Comparison of ENCODE assay signal across 24 mouse cellular contexts in the genomic region with DNA sequence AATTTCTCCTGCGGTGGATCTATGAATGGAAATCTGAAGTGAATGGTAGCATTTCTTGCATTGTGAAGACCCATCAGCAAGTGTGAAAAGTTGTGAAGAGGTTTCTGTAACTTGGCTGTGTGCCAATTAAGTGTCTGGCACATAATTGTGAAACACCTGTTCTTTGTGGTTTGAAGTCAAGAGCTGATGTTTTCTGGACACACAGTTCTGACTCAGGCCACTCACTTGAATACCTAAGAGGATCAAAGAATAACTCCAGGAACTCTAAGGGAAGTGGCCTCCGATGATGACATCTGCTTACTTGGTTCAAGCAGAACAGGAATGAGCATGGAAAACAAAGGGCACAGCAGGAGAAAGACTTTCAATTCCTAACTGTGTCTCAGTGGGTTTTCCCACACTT.
DNase-seq lines count a peak whose midpoint lies in the region; ATAC-seq and TF ChIP-seq lines count a peak whose summit lies in the region.
"Had no signal": no experiment of that assay in that cellular context is flagged by ENCODE, and none has a peak within 500 bp of the region (broad histone marks: within the 10 kb centered on the region; RNA-seq: fewer than 3 reads in every experiment).

No protein-coding gene starts in this region.

- no peak for ATAC-seq in midbrain, embryonic 11.5 days (ENCODE audit: low FRiP score)
- no peak for ATAC-seq in midbrain, embryonic 16.5 days
- no peak for ATAC-seq in lung, embryonic 14.5 days (ENCODE audit: insufficient read depth)
- ATAC-seq: forebrain, embryonic 14.5 days; intestine, embryonic 16.5 days had no signal

- H3K27me3 ChIP-seq in midbrain, embryonic 11.5 days (ENCODE audit: control insufficient read depth, insufficient read depth, low read length), result no peaks in the 10 kb centered on the region
- no peaks in the 10 kb centered on the region for H3K27me3 ChIP-seq in midbrain, embryonic 16.5 days (ENCODE audit: control insufficient read depth, insufficient read depth, low read depth, low read length)
- H3K27me3 ChIP-seq in lung, embryonic 14.5 days (ENCODE audit: insufficient read depth, low read length), result no peaks in the 10 kb centered on the region
- H3K27me3 ChIP-seq: embryonic facial prominence, embryonic 13.5 days; heart, embryonic 15.5 days; hindbrain, embryonic 15.5 days had no signal

- H3K9me3 ChIP-seq in midbrain, embryonic 11.5 days (ENCODE audit: control insufficient read depth, low read length), result no peaks in the 10 kb centered on the region
- H3K9me3 ChIP-seq in midbrain, embryonic 16.5 days (replicated peaks; ENCODE audit: control insufficient read depth, low read length, poor library complexity, severe bottlenecking), result no peaks in the 10 kb centered on the region
- no peaks in the 10 kb centered on the region for H3K9me3 ChIP-seq in lung, embryonic 14.5 days (ENCODE audit: low read depth, low read length)
- H3K9me3 ChIP-seq: embryonic facial prominence, embryonic 13.5 days; heart, embryonic 15.5 days; hindbrain, embryonic 15.5 days; midbrain, embryonic 10.5 days had no signal

- 53% methylated on average over 2 of the region's 2 CpGs for WGBS in midbrain, embryonic 11.5 days
- WGBS in midbrain, embryonic 16.5 days, result 45% methylated on average over 2 of the region's 2 CpGs
- 41% methylated on average over 2 of the region's 2 CpGs for WGBS in lung, embryonic 14.5 days

- intact Hi-C loops in gastrocnemius, postnatal 14 days (cut with DNase I; ENCODE audit: low total_unique reads), result no loop called here

- peak; percentile 86 for DNase-seq in midbrain, embryonic 11.5 days (ENCODE audit: low spot score, missing footprints)
- DNase-seq in R1 (ENCODE audit: low read depth, low spot score), result peak; percentile 62
- peak; percentile 34 for DNase-seq in lung, embryonic 14.5 days
- no peak for DNase-seq in urinary bladder, postnatal 36 days (ENCODE audit: low spot score in 2 of 2)
- no peak for DNase-seq in gastrocnemius, postnatal 14 days
- no peak for DNase-seq in layer of hippocampus, adult 18-20 months (ENCODE audit: low spot score in 2 of 2)
- DNase-seq: adrenal gland, adult 2 months; cerebellum, adult 11-12 months; cerebellum, postnatal 10 days; heart, adult 2 months; heart, postnatal 4 days; kidney, adult 9 months; kidney, postnatal 14 days; layer of hippocampus, postnatal 36 days; right cerebral cortex, postnatal 14 days; spleen, adult 18-20 months; thymus, postnatal 14 days had no signal

- H3K4me2 ChIP-seq in midbrain, embryonic 11.5 days, result no peak overlapping the region
- H3K4me2 ChIP-seq in midbrain, embryonic 16.5 days (ENCODE audit: low read length), result no peak overlapping the region
- no peak overlapping the region for H3K4me2 ChIP-seq in lung, embryonic 14.5 days
- H3K4me2 ChIP-seq: embryonic facial prominence, embryonic 13.5 days; heart, embryonic 15.5 days; hindbrain, embryonic 15.5 days had no signal

- no peak for TF ChIP-seq CTCF in lung, embryonic 14.5 days (IDR thresholded peaks at IDR 0.05; ENCODE audit: low read depth)

- no peaks in the 10 kb centered on the region for H3K4me1 ChIP-seq in midbrain, embryonic 11.5 days (ENCODE audit: control insufficient read depth, insufficient read depth, low read length)
- H3K4me1 ChIP-seq in midbrain, embryonic 16.5 days (ENCODE audit: control insufficient read depth, insufficient read depth, low read length), result peaks cover 3% of the 10 kb centered on the region; the same call in 1 of the 2 replicates
- no peaks in the 10 kb centered on the region for H3K4me1 ChIP-seq in lung, embryonic 14.5 days (ENCODE audit: insufficient read depth)
- H3K4me1 ChIP-seq: embryonic facial prominence, embryonic 13.5 days; heart, embryonic 15.5 days had no signal

- H3K9ac ChIP-seq in midbrain, embryonic 11.5 days (ENCODE audit: low read length), result no peak overlapping the region
- H3K9ac ChIP-seq in midbrain, embryonic 16.5 days (ENCODE audit: low read depth, low read length), result no peak overlapping the region
- H3K9ac ChIP-seq in lung, embryonic 14.5 days, result no peak overlapping the region
- H3K9ac ChIP-seq: embryonic facial prominence, embryonic 13.5 days; heart, embryonic 15.5 days; hindbrain, embryonic 15.5 days had no signal

- no peak overlapping the region for H3K4me3 ChIP-seq in midbrain, embryonic 11.5 days (ENCODE audit: low read depth, low read length)
- no peak overlapping the region for H3K4me3 ChIP-seq in midbrain, embryonic 16.5 days (ENCODE audit: low read depth, low read length)
- no peak overlapping the region for H3K4me3 ChIP-seq in lung, embryonic 14.5 days (ENCODE audit: low read depth, low read length)
- H3K4me3 ChIP-seq: embryonic facial prominence, embryonic 13.5 days; heart, adult 2 months; heart, embryonic 15.5 days; hindbrain, embryonic 15.5 days; midbrain, embryonic 10.5 days had no signal

- H3K27ac ChIP-seq in midbrain, embryonic 11.5 days (ENCODE audit: low read depth, low read length), result no peak overlapping the region
- H3K27ac ChIP-seq in midbrain, embryonic 16.5 days (ENCODE audit: low read length), result no peak overlapping the region
- no peak overlapping the region for H3K27ac ChIP-seq in lung, embryonic 14.5 days (ENCODE audit: low read depth)
- H3K27ac ChIP-seq: embryonic facial prominence, embryonic 13.5 days; heart, adult 2 months; heart, embryonic 15.5 days; hindbrain, embryonic 15.5 days; midbrain, embryonic 10.5 days had no signal

- H3K36me3 ChIP-seq in midbrain, embryonic 11.5 days (ENCODE audit: control insufficient read depth, insufficient read depth, low read length), result no peaks in the 10 kb centered on the region
- no peaks in the 10 kb centered on the region for H3K36me3 ChIP-seq in midbrain, embryonic 16.5 days (ENCODE audit: control insufficient read depth, insufficient read depth, low read length)
- H3K36me3 ChIP-seq in lung, embryonic 14.5 days (ENCODE audit: insufficient read depth), result no peaks in the 10 kb centered on the region
- H3K36me3 ChIP-seq: embryonic facial prominence, embryonic 13.5 days; heart, embryonic 15.5 days; hindbrain, embryonic 15.5 days; midbrain, embryonic 10.5 days had no signal

Comparison
In these comparisons a context has a peak if more than half of its experiments do, and no peak if none do; other contexts are left out.
1. DNase-seq: peak in midbrain, embryonic 11.5 days (single experiment), R1 (single experiment) and lung, embryonic 14.5 days (single experiment); none in urinary bladder, postnatal 36 days (0 of 2), gastrocnemius, postnatal 14 days (single experiment) and layer of hippocampus, adult 18-20 months (0 of 2).